Mouse (Mus musculus) liver, adult 2 months (tissue): ENCODE results near the gene Zfp433.
"Not testable (repeated sequence)": the region's sequence is repeated elsewhere in the genome, so short reads cannot be mapped to it uniquely, and the experiment has no call there.

Experiments used
- CTCF ChIP-seq: fragments of 200-500 bp; IDR thresholded peaks from 2 replicates; pipeline ENCODE4 v1.5.1; 2011; ENCODE audit warnings: low read depth, low read length, control low read depth
- POLR2A ChIP-seq: fragments of 200-500 bp; IDR thresholded peaks from 2 replicates; pipeline ENCODE4 v1.6.1; 2011; ENCODE audit warnings: low read length, control low read depth; ENCODE audit not compliant: insufficient read depth; ENCODE audit errors: extremely low read depth

DNA sequence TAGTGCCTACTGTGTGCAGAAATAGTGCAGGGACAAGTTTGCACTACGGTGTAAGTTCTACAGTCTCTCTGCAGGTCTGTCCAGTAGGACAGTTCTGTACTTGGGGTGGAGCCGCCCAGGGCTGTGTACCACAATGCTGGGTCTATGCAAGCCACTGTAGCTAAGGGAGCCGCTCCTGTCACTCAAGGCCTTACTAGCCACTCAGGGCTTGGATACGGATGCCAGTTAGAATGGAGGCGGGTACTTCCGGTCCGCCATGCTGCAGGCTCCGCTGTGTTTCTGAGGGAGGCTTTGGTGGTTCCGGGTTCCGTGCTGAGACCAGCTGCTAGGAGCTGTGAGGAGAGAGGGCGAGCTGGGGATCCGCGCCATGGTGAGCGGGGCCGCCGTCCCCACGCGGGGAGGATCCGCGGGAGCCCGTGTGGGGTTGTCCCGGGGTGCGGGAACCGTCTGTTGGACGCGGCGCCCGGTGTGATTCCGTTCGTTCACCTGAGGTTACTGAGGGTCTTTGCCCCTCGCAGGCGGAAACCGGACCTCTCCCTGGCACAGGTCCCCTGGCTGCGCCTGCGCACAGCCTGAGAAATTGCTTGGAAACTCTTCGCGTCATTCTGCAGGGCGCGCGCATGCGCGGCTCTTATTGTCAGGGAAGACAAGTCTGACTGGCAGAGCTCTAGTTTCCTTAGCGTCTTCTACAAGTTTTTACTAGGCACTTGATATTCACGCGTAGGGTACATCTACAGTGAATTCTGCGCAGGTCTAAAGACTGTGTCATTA lies at the start of gene Zfp433:
- not testable (repeated sequence) for TF ChIP-seq CTCF, POLR2A
